In genomic region chr2:61114620-61115019, GRCm38 (mm10) we compare ENCODE assay signal across 24 mouse cellular contexts.
A peak's percentile ranks its signal among the peaks of the same experiment; 100 is the strongest.
DNase-seq lines count a peak whose midpoint lies in the region; ATAC-seq and TF ChIP-seq lines count a peak whose summit lies in the region.
"Had no signal": no experiment of that assay in that cellular context is flagged by ENCODE, and none has a peak within 500 bp of the region (broad histone marks: within the 10 kb centered on the region; RNA-seq: fewer than 3 reads in every experiment).

No protein-coding gene starts in this region.

- no peak overlapping the region for H3K4me2 ChIP-seq in lung, embryonic 15.5 days
- no peak overlapping the region for H3K4me2 ChIP-seq in lung, postnatal 0 days (replicated peaks; ENCODE audit: low read depth, low read length)
- H3K4me2 ChIP-seq: embryonic facial prominence, embryonic 12.5 days; embryonic facial prominence, embryonic 15.5 days; heart, embryonic 12.5 days; heart, embryonic 15.5 days; hindbrain, embryonic 13.5 days had no signal

- TF ChIP-seq CTCF in lung, adult 2 months (IDR thresholded peaks at IDR 0.05; ENCODE audit: insufficient read depth, low read length): no peak
- TF ChIP-seq CTCF in lung, postnatal 0 days (IDR thresholded peaks at IDR 0.05): no peak

- H3K9ac ChIP-seq in lung, embryonic 15.5 days: no peak overlapping the region
- H3K9ac ChIP-seq in lung, postnatal 0 days (replicated peaks; ENCODE audit: low read depth): no peak overlapping the region
- H3K9ac ChIP-seq: embryonic facial prominence, embryonic 12.5 days; embryonic facial prominence, embryonic 15.5 days; heart, embryonic 12.5 days; heart, embryonic 15.5 days; hindbrain, embryonic 13.5 days had no signal

- H3K9me3 ChIP-seq in lung, embryonic 15.5 days: no peaks in the 10 kb centered on the region
- H3K9me3 ChIP-seq in lung, postnatal 0 days (ENCODE audit: low read length): no peaks in the 10 kb centered on the region
- H3K9me3 ChIP-seq: embryonic facial prominence, embryonic 12.5 days; embryonic facial prominence, embryonic 15.5 days; heart, embryonic 12.5 days; heart, embryonic 15.5 days; hindbrain, embryonic 10.5 days; hindbrain, embryonic 13.5 days had no signal

- H3K27ac ChIP-seq in lung, embryonic 15.5 days: peak overlapping the region; percentile 57
- peak overlapping the region; percentile 55 for H3K27ac ChIP-seq in lung, postnatal 0 days (ENCODE audit: low read length)
- H3K27ac ChIP-seq: embryonic facial prominence, embryonic 12.5 days; embryonic facial prominence, embryonic 15.5 days; heart, embryonic 15.5 days; hindbrain, embryonic 10.5 days; hindbrain, embryonic 13.5 days; hindbrain, postnatal 0 days had no signal

- H3K36me3 ChIP-seq in lung, embryonic 15.5 days: no peaks in the 10 kb centered on the region
- no peaks in the 10 kb centered on the region for H3K36me3 ChIP-seq in lung, postnatal 0 days (ENCODE audit: insufficient read depth, low read length)
- H3K36me3 ChIP-seq: embryonic facial prominence, embryonic 12.5 days; embryonic facial prominence, embryonic 15.5 days; heart, embryonic 12.5 days; heart, embryonic 15.5 days; hindbrain, embryonic 10.5 days; hindbrain, embryonic 13.5 days had no signal

- peaks cover 18% of the 10 kb centered on the region for H3K4me1 ChIP-seq in lung, embryonic 15.5 days
- peaks cover 8% of the 10 kb centered on the region for H3K4me1 ChIP-seq in lung, adult 2 months (ENCODE audit: control insufficient read depth, insufficient read depth, low read length)
- no peaks in the 10 kb centered on the region for H3K4me1 ChIP-seq in lung, postnatal 0 days (ENCODE audit: insufficient read depth, low read depth, low read length)
- H3K4me1 ChIP-seq: embryonic facial prominence, embryonic 12.5 days; embryonic facial prominence, embryonic 15.5 days; hindbrain, embryonic 10.5 days; hindbrain, embryonic 13.5 days had no signal

- no peak for TF ChIP-seq EP300 in lung, postnatal 0 days (IDR thresholded peaks at IDR 0.05)

- no peak overlapping the region for H3K4me3 ChIP-seq in lung, embryonic 15.5 days
- H3K4me3 ChIP-seq in lung, adult 2 months (replicated peaks; ENCODE audit: extremely low read depth, low read depth, low read length): no peak overlapping the region
- H3K4me3 ChIP-seq in lung, postnatal 0 days (ENCODE audit: low read depth, low read length): no peak overlapping the region
- H3K4me3 ChIP-seq: embryonic facial prominence, embryonic 12.5 days; embryonic facial prominence, embryonic 15.5 days; heart, embryonic 12.5 days; heart, embryonic 15.5 days; hindbrain, embryonic 10.5 days; hindbrain, embryonic 13.5 days had no signal

- TF ChIP-seq POLR2A in lung, adult 2 months (IDR thresholded peaks at IDR 0.05; ENCODE audit: borderline replicate concordance, extremely low read depth, low read depth, low read length): no peak

- DNase-seq in heart, adult 11 months: peak; percentile 75
- no peak for DNase-seq in heart, adult 8-10 months (ENCODE audit: low spot score)
- no peak for DNase-seq in lung, adult 2 months
- DNase-seq in lung, postnatal 0 days (ENCODE audit: low spot score): peak; percentile 75
- DNase-seq in ovary, postnatal 36 days (ENCODE audit: low spot score): no peak
- DNase-seq: adrenal gland, adult 2 months; adrenal gland, postnatal 14 days; cerebellum, adult 11 months; cerebellum, adult 2 months; cerebellum, adult 9-11 months; cerebellum, postnatal 25 days; gastrocnemius, postnatal 36 days; heart, postnatal 10 days; heart, postnatal 36 days had no signal

- ATAC-seq in lung, embryonic 15.5 days (ENCODE audit: borderline replicate concordance, extremely low read depth, low FRiP score, low TSS enrichment): no peak
- ATAC-seq in lung, postnatal 0 days: peak; percentile 82
- ATAC-seq: forebrain, embryonic 14.5 days; hindbrain, postnatal 0 days; inflammation-experienced regulatory T-cells, adult 6 months had no signal

- WGBS in lung, embryonic 15.5 days: 45% methylated on average over 2 of the region's 2 CpGs
- WGBS in lung, adult 2 months: 78% methylated on average over 2 of the region's 2 CpGs
- 45% methylated on average over 2 of the region's 2 CpGs for WGBS in lung, postnatal 0 days

- H3K27me3 ChIP-seq in lung, embryonic 15.5 days: no peaks in the 10 kb centered on the region
- H3K27me3 ChIP-seq in lung, postnatal 0 days (replicated peaks; ENCODE audit: insufficient read depth, low read length): no peaks in the 10 kb centered on the region
- H3K27me3 ChIP-seq: embryonic facial prominence, embryonic 12.5 days; embryonic facial prominence, embryonic 15.5 days; heart, embryonic 12.5 days; heart, embryonic 15.5 days; hindbrain, embryonic 13.5 days had no signal

Comparison
In these comparisons a context has a peak if more than half of its experiments do, and no peak if none do; other contexts are left out.
1. DNase-seq: peak in heart, adult 11 months (single experiment) and lung, postnatal 0 days (single experiment); none in heart, adult 8-10 months (single experiment), lung, adult 2 months (single experiment) and ovary, postnatal 36 days (single experiment).